Mouse (Mus musculus) gastrocnemius, postnatal 25 days (tissue): ENCODE results near the gene Rpa2. TPM values are rescaled to one million over a fixed set of nuclear protein-coding genes. Genes with fewer than 3 reads are reported as not detected.
"Not testable (repeated sequence)": the region's sequence is repeated elsewhere in the genome, so short reads cannot be mapped to it uniquely, and the experiment has no call there.

Source experiments
- DNase-seq: peaks from one replicate; pipeline ENCODE4 v3.0.0; 2022
- total RNA-seq, 2 experiments: library from RNA; stranded (reverse); gene quantifications; 1 replicate in 1 of 2; 2 replicates in 1 of 2; pipeline ENCODE4 v1.2.3; 2021

Rpa2 gene
- total RNA-seq, 2 experiments from 2014 or later, result 11.2 to 12.4 TPM

GRCm38 (mm10) chr4:132762602-132763001, 5.5 kb upstream of the Rpa2 start:
- no peak for DNase-seq

GRCm38 (mm10) chr4:132763125-132763524, 5.0 kb upstream of the Rpa2 start:
- not testable (repeated sequence) for DNase-seq

GRCm38 (mm10) chr4:132771776-132772175, 3.6 kb downstream of the Rpa2 start:
- no peak for DNase-seq

GRCm38 (mm10) chr4:132774905-132775304, 6.8 kb downstream of the Rpa2 start:
- no peak for DNase-seq

GRCm38 (mm10) chr4:132776764-132777163, 8.6 kb downstream of the Rpa2 start:
- DNase-seq, result peak; percentile 36

- no peak for DNase-seq
These were observed 10.6 kb downstream of the Rpa2 start for GRCm38 (mm10) chr4:132778562-132779201.

GRCm38 (mm10) chr4:132780288-132780687, 12.2 kb downstream of the Rpa2 start:
- no peak for DNase-seq

- no peak for DNase-seq
These were observed 15.6 kb downstream of the Rpa2 start for GRCm38 (mm10) chr4:132783732-132784131.

GRCm38 (mm10) chr4:132785228-132785627, 17.1 kb downstream of the Rpa2 start:
- DNase-seq, result no peak

- no peak for DNase-seq
These were observed 21.6 kb downstream of the Rpa2 start for GRCm38 (mm10) chr4:132789731-132790130.

GRCm38 (mm10) chr4:132793322-132794004, 25.3 kb downstream of the Rpa2 start:
- DNase-seq, result not testable (repeated sequence)

GRCm38 (mm10) chr4:132794028-132794427, 25.9 kb downstream of the Rpa2 start:
- DNase-seq, result no peak

GRCm38 (mm10) chr4:132794760-132795159, 26.6 kb downstream of the Rpa2 start:
- DNase-seq, result no peak

GRCm38 (mm10) chr4:132795171-132795570, 27.0 kb downstream of the Rpa2 start:
- DNase-seq, result no peak

- DNase-seq, result peak; percentile 62
These were observed 28.2 kb downstream of the Rpa2 start, which contains the start of gene Themis2 for GRCm38 (mm10) chr4:132796196-132796886. Themis2 (minus strand) TSS chr4:132796387.

- DNase-seq, result no peak
These were observed 29.3 kb downstream of the Rpa2 start for GRCm38 (mm10) chr4:132797461-132797860.

GRCm38 (mm10) chr4:132798028-132798427, 29.9 kb downstream of the Rpa2 start:
- no peak for DNase-seq

- not testable (repeated sequence) for DNase-seq
These were observed 30.5 kb downstream of the Rpa2 start for GRCm38 (mm10) chr4:132798666-132799065.

- DNase-seq, result no peak
These were observed 31.7 kb downstream of the Rpa2 start for GRCm38 (mm10) chr4:132799845-132800244.

GRCm38 (mm10) chr4:132801176-132802077, 33.3 kb downstream of the Rpa2 start:
- no peak for DNase-seq

GRCm38 (mm10) chr4:132802171-132802637, 34.1 kb downstream of the Rpa2 start:
- DNase-seq, result peak; percentile 43

GRCm38 (mm10) chr4:132803212-132803611, 35.1 kb downstream of the Rpa2 start:
- DNase-seq, result no peak
